Mouse (Mus musculus): ENCODE measurements around the gene Slc4a2. TPM values are rescaled to one million over a fixed set of nuclear protein-coding genes. Genes with fewer than 3 reads are reported as not detected.
"Not testable (repeated sequence)": the region's sequence is repeated elsewhere in the genome, so short reads cannot be mapped to it uniquely, and the experiment has no call there.

Slc4a2 gene
- total RNA-seq, 2 experiments from 2014 or later, result 29.7 to 31.3 TPM

DNA sequence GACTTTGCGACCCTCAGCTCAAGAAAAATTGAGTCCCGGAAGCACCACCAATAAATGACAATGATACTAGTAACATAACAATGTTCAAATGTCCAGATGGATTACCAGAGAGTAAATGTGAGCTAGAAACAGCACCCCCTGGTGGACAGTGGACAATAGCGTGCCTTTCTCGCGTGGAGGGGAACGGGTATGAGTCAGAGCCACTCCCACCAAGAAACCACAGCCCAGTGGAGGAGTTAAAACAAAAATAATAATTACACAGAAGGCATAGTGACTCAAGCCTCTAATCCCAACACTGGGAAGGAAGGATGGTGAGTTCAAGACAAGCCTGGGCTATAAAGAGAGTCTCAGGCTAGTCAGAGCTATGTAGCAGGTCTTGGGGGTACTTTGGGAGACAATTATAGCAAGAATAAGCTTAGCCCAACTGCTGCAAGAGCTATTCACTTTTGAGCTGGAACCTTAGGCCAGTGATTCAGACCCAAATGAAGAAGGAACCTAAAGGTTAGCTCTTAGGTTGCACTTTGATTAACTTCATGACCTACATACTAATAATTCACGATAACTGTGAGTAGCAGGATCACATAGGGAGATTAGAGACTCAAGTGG lies 30.1 kb upstream of the Slc4a2 start, which contains the start of gene Abcb8:
Abcb8 (plus strand) TSS at position 272 of the 606 bp plus-strand sequence.
- intact Hi-C loops (cut with DNase I), result loop anchor here (2.0 kb wide), 2 partner anchors 33 to 57 kb away; no protein-coding TSS in a partner anchor
- peak; percentile 66 for DNase-seq (ENCODE audit: low spot score)

DNA sequence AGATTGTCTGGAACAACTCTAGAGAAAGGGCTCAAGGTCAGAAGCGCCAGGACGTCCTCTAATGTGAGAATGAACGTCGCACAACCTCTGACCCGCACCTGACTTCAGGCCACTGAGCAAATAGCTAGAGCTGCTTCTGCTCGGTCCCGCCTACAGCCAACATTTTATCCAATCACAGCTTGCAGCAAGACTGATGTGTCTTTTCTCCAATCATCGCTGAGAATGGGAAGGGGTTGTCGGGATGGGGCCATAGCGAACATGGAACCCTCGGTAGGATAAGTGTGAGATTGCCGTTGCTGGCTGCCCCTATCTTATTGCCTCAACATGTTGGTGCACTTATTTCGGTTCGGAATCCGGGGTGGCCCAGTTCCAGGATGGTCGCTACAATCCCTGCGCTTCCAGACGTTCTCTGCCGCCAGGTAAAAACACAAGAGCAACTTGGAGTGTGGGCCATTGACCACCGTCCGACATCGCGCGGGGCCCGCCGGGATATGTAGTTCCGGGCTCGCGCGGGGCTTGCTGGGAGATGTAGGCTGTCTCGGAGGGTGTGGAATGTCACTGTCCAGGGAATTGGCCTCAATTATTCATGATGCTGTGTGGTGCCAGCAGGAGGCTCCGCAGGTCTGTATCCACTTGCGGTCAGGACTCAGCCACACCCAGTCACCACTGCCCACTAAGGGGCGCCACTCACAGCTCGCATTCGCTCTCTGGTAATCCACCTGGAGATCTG lies 29.3 kb upstream of the Slc4a2 start:
- intact Hi-C loops (cut with DNase I), result loop anchor here (2.0 kb wide), 1 partner anchor 76 kb away; no protein-coding TSS in a partner anchor
- peak; percentile 91 for DNase-seq (ENCODE audit: low spot score)

DNA sequence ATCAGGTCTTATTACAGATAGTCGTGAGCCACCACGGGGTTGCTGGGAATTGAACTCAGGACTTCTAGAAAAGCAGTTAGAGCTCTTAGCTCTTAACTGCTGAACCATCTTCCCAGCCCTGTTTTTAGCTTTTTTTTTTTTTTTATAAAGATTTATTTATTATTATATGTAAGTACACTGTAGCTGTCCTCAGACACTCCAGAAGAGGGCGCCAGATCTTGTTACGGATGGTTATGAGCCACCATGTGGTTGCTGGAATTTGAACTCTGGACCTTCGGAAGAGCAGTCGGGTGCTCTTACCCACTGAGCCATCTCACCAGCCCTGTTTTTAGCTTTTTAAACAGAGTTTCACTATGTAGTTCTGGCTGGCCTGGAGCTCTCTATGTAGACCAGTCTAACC lies 27.4 kb upstream of the Slc4a2 start:
- intact Hi-C loops (cut with DNase I); DNase-seq (ENCODE audit: low spot score): not testable (repeated sequence)

DNA sequence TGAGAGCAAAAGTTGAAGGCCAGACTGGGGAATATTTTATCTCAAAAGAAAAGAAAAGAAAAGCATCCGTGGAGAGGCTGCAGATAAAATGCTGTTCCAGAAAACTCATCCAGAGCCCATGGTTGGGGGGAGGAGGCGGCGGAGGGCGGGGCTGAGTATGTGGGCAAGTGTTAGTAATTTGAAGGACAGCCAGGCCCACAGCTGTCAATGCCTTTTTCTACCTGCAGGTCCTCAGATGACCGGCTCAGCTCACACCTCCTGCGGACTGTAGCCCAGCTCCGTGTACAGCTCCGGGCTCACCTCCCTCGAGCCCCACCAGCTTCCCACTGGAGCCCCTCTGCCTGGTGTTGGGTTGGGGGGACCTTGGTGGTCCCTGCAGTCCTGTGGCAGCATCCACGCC lies 24.0 kb upstream of the Slc4a2 start:
- no peak for DNase-seq (ENCODE audit: low spot score)
- intact Hi-C loops (cut with DNase I), result loop anchor here (2.0 kb wide), 1 partner anchor 21 kb away; no protein-coding TSS in a partner anchor

DNA sequence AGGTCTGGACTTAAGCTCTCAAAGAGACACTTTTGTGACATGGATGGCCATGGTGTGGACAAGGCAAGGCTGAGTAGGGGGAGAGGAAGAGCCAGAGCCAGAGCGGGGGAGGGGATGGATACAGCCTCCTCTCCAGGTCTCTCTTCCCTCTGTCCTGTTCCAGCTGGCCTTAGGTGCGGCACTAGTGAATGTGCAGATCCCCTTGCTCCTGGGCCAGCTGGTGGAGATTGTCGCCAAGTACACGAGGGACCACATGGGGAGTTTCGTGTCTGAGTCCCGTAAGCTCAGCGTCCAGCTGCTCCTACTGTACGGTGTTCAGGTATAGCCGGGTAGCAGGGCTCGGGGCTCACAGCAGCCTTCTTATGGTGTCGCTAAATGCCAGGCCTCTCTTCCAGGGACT lies 23.3 kb upstream of the Slc4a2 start:
- no peak for DNase-seq (ENCODE audit: low spot score)
- intact Hi-C loops (cut with DNase I), result loop anchor here (2.0 kb wide), 1 partner anchor 20 kb away; no protein-coding TSS in a partner anchor

DNA sequence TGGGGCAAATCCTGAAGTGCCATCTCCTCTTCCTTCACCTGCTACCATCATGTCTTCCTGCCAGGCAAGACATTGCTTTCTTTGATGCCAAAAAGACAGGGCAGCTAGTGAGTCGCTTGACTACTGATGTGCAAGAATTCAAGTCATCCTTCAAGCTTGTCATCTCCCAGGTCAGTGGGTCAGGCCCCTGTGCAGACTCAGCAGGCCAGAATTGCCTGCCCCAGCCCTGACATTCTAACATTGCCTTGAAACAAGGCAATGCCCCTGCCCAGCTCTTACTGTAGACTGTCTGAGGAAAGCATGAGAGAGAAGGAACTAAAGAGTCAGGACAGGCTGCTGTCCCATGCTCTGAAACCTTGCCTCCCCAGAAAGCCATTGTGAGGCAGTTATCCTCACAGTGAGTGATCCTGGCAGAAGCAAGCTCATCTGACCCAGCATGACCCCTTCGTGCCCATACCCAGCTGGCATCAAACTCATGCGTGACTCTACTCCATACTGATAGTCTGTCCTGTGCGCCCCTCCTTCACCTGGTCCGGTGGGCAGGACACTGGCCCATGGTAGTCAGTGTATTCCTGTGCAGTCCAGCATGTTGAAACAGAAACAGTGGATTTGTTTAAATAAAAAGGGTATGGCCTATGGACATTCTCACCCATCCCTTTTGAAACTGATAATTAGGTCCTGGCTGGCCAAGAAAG lies 22.6 kb upstream of the Slc4a2 start:
- DNase-seq (ENCODE audit: low spot score), result no peak
- intact Hi-C loops (cut with DNase I), result loop anchor here (2.0 kb wide), 1 partner anchor 20 kb away; no protein-coding TSS in a partner anchor

DNA sequence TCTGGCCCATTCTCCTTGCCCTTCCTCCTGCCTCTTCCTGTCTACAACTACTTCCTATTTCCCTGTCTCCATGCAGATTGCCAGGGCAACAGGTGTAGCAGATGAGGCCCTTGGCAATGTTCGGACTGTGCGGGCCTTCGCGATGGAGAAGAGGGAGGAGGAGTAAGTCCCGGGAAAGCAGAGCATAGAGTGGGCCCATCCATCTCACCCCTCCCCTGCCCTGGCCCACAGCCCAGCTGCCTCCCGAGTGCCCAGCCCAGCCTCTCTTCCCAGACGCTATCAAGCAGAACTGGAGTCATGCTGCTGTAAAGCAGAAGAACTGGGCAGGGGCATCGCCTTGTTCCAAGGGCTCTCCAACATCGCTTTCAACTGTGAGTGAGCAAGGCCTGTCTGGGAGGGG lies 21.7 kb upstream of the Slc4a2 start:
- intact Hi-C loops (cut with DNase I), result loop anchor here (2.0 kb wide), 1 partner anchor 19 kb away; no protein-coding TSS in a partner anchor
- no peak for DNase-seq (ENCODE audit: low spot score)

DNA sequence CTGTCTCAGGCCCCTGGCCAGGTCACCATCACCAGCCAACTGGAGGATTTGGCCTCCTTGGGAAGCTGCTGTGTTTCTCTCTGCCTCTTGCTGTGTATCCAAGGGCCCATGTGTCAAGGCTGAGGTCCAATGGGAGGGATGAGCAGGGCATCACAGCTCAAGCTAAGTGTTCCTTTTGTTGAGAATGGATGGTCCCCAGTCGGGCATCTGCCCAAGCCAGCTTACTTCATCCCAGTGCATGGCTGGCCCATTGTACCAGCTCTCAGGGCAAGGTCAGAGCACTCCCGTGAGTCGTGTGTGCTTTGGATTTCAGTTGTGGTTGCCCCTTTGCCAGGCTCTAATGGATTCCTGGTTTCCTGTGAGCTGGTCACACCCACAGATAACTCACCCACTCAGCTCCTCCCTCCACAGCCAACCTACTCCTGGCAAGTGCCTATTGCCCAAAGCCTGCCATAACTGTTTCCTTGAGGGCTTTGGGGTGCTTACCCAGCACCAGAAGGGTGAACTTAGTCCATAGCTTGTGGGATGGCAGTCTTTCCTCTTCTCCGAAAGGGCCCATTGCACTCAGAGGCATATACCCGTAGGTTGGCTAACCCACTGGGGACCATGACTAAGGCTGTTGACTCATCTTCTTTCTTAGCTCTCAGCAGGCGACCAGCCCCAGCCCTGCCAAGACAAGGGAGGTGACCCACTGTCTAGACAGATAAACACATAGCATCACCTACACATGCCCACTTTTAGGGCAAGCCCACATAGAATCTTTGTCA lies 18.9 kb upstream of the Slc4a2 start:
- intact Hi-C loops (cut with DNase I), result no loop called here

DNA sequence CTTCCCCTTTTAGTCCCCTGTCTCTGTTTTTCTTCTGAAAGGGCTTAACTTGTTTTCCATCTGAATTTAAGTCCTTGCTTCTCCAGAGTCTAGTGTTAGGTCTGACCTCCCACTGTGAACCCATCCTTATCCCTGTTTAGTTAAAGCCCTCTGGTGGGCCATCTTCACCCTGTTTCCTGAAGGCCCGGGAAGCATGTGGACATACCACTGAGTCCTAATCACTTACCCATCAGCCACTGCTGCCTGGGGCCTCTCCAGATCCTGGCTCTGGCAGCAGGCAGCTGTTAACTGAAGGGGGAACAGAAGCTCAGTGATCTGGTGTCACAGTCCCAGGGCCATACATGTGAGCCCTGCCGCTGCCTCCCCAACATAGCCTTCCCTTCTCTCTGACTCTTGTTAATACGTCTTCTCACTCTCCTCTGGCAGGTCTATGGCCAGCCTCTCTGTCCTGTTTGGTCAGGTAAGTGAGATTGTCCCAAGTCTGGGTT lies 18.2 kb upstream of the Slc4a2 start:
- DNase-seq (ENCODE audit: low spot score), result no peak
- intact Hi-C loops (cut with DNase I), result no loop called here

More for the DNA sequence above, 18.9 kb upstream of the Slc4a2 start:
- no peak for DNase-seq (ENCODE audit: low spot score)

DNA sequence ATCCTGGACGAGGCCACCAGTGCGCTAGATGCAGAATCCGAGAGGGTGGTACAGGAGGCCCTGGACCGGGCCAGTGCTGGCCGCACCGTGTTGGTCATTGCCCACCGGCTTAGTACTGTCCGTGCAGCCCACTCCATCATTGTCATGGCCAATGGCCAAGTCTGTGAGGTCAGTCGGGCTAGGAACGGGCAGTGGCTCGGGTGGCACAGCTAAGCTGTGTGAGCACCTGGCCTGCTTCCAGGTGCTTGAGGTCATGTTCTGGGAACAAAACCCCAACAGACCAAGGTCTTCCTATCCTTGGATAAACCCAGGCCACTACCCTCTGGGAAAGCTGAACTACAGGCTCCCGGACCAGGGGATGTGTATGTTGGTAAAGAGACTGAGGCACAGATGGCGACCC lies 15.0 kb upstream of the Slc4a2 start:
- intact Hi-C loops (cut with DNase I), result no loop called here
- no peak for DNase-seq (ENCODE audit: low spot score)

DNA sequence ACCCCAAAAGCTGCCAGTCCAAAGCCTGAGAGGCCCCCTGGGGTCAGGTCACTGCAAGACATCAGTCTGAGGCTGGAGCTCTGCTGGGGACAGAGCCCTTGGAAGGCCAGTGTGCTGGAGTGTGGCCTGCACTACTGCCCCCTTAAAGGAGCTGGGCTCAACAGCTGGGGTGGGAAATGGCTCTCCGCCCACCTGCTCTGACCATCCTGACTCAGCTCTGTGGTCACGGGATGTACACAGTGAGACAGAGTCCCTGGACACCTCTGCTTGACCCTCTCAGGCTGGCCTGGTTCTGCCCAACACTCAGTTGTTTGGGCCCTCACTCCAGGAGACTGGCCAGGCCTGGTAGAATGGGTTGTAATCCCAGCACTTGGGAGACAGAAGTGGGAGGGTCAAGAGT lies 14.2 kb upstream of the Slc4a2 start:
- no peak for DNase-seq (ENCODE audit: low spot score)
- intact Hi-C loops (cut with DNase I), result no loop called here

DNA sequence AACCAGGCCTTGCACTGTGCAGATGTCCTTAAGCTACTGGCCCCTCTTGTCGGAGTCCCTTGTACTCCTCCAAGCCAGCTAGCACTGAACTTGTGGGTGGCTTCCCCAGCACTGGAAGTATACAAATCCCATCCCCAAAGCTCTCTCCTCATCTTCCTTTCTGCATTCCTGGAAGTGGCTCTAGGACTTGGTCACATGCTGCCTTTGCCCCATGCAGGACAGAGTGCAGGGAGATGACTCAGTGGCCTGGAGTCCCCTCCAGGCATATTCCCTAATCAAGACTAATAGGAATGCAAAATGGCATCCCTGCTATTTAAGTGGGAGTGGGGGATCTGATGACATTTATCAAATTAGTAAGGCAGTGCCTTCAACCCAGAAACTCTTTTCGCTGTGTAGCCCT lies 11.6 kb upstream of the Slc4a2 start:
- intact Hi-C loops (cut with DNase I), result no loop called here
- DNase-seq (ENCODE audit: low spot score), result no peak

DNA sequence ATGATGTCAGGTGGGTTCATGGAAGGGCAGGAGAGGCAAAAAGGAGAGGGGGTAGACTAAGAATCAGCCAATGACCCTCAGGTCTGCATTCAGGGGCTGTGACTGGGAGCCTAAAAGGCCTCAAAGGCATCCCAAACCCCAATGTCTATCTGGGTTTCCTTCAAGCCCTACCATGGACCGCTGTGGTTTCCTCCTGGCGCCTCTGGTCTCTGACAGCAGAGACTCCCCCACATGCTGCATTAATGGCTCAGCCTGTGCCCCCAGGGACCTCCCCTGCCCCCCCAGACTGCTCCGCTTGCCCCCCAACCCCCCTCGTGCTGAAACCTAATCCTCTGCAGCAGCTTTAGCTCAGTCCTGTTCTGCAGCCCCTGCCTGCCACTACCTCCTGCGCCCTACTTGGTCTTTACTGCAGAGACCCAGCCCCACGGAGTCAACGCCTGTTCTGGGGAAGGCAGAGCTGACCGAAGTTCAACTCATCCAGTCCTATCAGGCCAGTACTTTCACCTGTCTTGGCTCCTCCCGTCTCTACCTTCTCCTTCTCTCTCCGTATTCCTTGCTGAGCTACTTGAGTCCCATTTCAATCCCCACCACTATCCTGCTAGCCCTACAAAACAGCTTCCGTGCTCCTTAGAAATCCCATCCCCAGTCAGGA lies 10.5 kb upstream of the Slc4a2 start, which contains the start of gene Asic3:
Asic3 (plus strand) TSS at position 351 of the 652 bp plus-strand sequence.
- intact Hi-C loops (cut with DNase I), result no loop called here
- no peak for DNase-seq (ENCODE audit: low spot score)

DNA sequence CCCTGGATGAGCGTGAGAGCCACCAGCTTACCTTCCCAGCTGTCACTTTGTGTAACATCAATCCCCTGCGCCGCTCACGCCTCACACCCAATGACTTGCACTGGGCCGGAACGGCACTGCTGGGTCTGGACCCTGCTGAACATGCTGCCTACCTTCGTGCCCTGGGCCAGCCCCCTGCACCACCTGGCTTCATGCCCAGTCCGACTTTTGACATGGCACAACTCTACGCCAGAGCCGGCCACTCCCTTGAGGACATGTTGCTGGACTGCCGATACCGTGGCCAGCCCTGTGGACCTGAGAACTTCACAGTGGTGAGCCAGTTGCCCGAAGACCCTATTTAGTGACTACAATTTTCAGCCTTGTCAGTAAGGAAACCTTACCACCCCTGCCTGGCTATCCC lies 9.7 kb upstream of the Slc4a2 start:
- DNase-seq (ENCODE audit: low spot score), result no peak

DNA sequence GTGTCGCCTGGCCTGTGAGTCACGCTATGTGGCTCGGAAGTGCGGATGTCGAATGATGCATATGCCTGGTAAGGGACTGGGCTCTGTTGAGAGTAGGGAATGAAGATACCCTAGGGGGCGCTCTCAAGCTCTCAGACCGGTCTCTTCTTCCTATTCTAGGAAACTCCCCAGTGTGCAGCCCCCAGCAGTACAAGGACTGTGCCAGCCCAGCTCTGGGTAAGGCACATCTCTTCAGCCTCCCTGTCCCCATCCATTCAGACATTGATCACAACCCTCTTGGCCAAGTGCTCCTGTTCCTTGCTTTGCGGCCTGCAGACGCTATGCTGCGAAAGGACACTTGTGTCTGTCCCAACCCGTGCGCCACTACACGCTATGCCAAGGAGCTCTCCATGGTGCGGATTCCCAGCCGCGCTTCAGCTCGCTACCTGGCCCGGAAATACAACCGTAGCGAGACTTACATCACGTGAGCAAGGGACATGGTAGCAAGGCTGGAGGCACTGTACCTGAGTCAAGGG lies 7.4 kb upstream of the Slc4a2 start:
- peak; percentile 33 for DNase-seq (ENCODE audit: low spot score)
- intact Hi-C loops (cut with DNase I), result loop anchor here (2.0 kb wide), 1 partner anchor 55 kb away; no protein-coding TSS in a partner anchor

More for the DNA sequence above, 9.7 kb upstream of the Slc4a2 start:
- intact Hi-C loops (cut with DNase I), result no loop called here

DNA sequence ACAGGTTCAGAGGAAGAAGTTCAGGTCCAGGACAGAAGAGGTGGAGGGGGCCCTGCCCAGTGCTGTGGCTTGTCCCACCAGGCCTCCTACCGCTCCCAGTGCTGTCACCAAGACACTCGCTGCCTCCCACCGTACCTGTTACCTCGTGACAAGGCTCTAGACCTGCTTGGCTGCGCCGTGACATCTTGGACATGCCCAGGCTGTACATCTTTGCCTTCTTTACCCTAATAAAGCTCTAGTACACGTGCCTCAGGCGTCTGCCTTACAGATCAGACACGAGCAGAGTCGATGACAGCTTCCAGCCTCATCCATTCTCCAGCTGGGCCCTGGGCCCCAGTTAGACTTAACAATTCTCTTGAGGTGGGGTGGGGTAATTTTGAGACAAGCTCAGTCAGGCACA lies 6.0 kb upstream of the Slc4a2 start:
- no peak for DNase-seq (ENCODE audit: low spot score)
- intact Hi-C loops (cut with DNase I), result loop anchor here (2.0 kb wide), 1 partner anchor 53 kb away; no protein-coding TSS in a partner anchor

DNA sequence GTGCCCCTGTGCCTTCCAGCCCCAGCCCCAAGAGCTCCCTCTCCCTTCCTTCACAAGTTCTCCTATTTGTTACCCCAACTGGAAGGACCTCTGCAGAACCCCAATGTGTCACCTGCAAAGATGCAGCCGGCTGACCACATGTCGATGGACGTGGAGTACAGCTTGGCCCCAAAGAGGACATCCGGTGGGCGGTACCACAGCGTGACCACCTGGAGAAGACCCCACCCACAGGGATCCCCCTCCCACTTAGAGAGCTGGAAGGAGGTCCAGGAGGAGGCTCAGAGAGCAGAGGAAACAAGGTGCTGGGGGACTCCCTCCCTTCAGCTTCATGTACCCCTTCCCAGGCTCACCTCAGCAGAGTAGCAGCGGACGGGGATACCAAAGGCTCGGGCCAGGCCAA lies 3.3 kb upstream of the Slc4a2 start:
- no peak for DNase-seq (ENCODE audit: low spot score)
- intact Hi-C loops (cut with DNase I), result loop anchor here (2.0 kb wide), 1 partner anchor 20 kb away; no protein-coding TSS in a partner anchor

DNA sequence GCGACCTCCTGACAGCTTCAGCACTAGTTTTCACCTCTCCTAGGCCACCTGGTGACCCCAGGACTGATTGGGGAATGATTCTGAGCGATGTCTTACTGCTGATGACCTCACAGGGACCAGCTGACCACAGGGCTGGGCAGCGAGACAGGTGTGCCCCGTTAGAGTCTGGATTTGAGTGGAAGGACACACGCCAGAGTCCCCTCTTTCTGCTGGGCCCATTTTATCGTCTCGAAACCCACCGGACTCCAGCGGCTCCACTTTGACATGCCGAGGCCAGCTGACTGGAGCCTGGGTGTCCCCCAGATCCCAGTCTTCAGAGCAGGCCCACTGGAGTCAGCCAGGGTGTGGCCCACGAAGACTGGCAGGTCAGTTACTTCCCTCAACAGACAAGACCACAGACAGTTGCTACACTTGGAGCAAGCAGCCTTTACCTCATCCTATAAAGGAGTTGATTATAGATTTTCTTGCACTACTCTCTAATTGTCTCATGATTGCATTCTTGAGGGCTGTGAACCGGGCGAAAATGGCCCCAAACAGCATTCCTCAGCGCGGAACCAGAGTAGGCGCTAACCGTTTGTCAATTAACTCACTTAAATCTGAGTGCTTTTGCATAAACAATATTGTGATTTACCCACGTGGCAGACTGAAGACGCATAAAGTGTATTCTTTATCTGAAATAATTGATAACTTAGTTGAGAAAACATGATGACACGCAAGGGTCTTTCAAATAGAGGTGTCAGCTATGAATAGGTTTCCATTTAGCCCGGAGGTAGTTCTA lies 556 bp downstream of the Slc4a2 start:
- no peak for DNase-seq (ENCODE audit: low spot score)
- intact Hi-C loops (cut with DNase I), result no loop called here

All from heart, postnatal 25 days (tissue).